Mouse (Mus musculus): ENCODE results near the gene Ltbp4.

The Ltbp4 gene

GRCm38 (mm10) chr7:27277191-27277590, 60.3 kb downstream of the Ltbp4 start:
- POLR2A ChIA-PET = interaction anchor here (0.8 to 3.2 kb wide), 14 partner anchors 7 to 120 kb away, joined by 3 to 22 read pairs (median 7); partner anchors contain the start of genes BC024978 (in 2 of the 4), Numbl (in 2 of the 4) and Snrpa (in 2 of the 4)
- CTCF ChIA-PET = interaction anchor here (0.5 to 3.2 kb wide), 22 partner anchors 8 to 1181 kb away, joined by 3 to 24 read pairs (median 6); partner anchors contain the start of genes Coq8b (in 1 of the 4), Itpkc (in 1 of the 4) and Numbl (in 1 of the 4)

GRCm38 (mm10) chr7:27276021-27276420, 61.5 kb downstream of the Ltbp4 start:
- CTCF ChIA-PET = interaction anchor here (0.5 to 3.2 kb wide), 35 partner anchors 9 to 494 kb away, joined by 3 to 40 read pairs (median 4); partner anchors contain the start of genes Coq8b (in 1 of the 4), Itpkc (in 1 of the 4) and Numbl (in 1 of the 4)
- POLR2A ChIA-PET = interaction anchor here (0.6 to 3.2 kb wide), 37 partner anchors 9 to 231 kb away, joined by 3 to 30 read pairs (median 5); partner anchors contain the start of genes BC024978 (in 3 of the 4), Numbl (in 3 of the 4), Snrpa (in 3 of the 4) and Coq8b (in 2 of the 4)

GRCm38 (mm10) chr7:27274916-27275315, 62.6 kb downstream of the Ltbp4 start:
- ChIA-PET POLR2A (interaction anchor here in 3 of 4 experiments (1.2 to 3.2 kb wide), 13 partner anchors 9 to 317 kb away, joined by 3 to 30 read pairs (median 10); partner anchors contain the start of genes Numbl (in 2 of the 3), Coq8b (in 1 of the 3), Rab4b (in 1 of the 3) and Sertad1 (in 1 of the 3)), CTCF (interaction anchor here in 3 of 4 experiments (0.6 to 3.2 kb wide), 10 partner anchors 10 to 145 kb away, joined by 3 to 40 read pairs (median 7); partner anchors contain the start of genes Coq8b (in 1 of the 3) and Numbl (in 1 of the 3))

- ChIA-PET POLR2A (interaction anchor here in 3 of 4 experiments (0.6 to 3.0 kb wide), 15 partner anchors 8 to 560 kb away, joined by 3 to 18 read pairs (median 5); partner anchors contain the start of genes BC024978 (in 2 of the 3), Snrpa (in 2 of the 3), Numbl (in 1 of the 3) and Sertad1 (in 1 of the 3)), CTCF (interaction anchor here (0.5 to 2.0 kb wide), 37 partner anchors 9 to 1881 kb away, joined by 3 to 23 read pairs (median 4); partner anchors contain the start of genes Numbl (in 2 of the 4), Rab4b (in 2 of the 4) and Coq8b (in 1 of the 4))
These were observed 63.6 kb downstream of the Ltbp4 start for GRCm38 (mm10) chr7:27273739-27274351.

GRCm38 (mm10) chr7:27271423-27271822, 66.1 kb downstream of the Ltbp4 start:
- ChIA-PET POLR2A (interaction anchor here in 3 of 4 experiments (0.6 to 4.1 kb wide), 14 partner anchors 10 to 302 kb away, joined by 3 to 20 read pairs (median 4); partner anchors contain the start of genes Numbl (in 2 of the 3), Snrpa (in 2 of the 3), BC024978 (in 1 of the 3) and Blvrb (in 1 of the 3)), CTCF (interaction anchor here in 3 of 4 experiments (0.6 to 5.6 kb wide), 17 partner anchors 9 to 248 kb away, joined by 3 to 31 read pairs (median 4); partner anchors contain the start of gene Numbl (in 2 of the 3))

- CTCF ChIA-PET = interaction anchor here in 3 of 4 experiments (0.6 to 5.6 kb wide), 9 partner anchors 10 to 142 kb away, joined by 3 to 31 read pairs (median 6); no protein-coding TSS in a partner anchor
These were observed 70.9 kb downstream of the Ltbp4 start for GRCm38 (mm10) chr7:27266515-27267128.

GRCm38 (mm10) chr7:27264761-27265160, 72.7 kb downstream of the Ltbp4 start:
- ChIA-PET POLR2A (interaction anchor here in 2 of 4 experiments (1.0 to 6.9 kb wide), 11 partner anchors 8 to 208 kb away, joined by 3 to 66 read pairs (median 4); partner anchors contain the start of genes BC024978 (in 1 of the 2), Itpkc (in 1 of the 2), Numbl (in 1 of the 2) and Snrpa (in 1 of the 2)), CTCF (interaction anchor here (0.6 to 2.8 kb wide), 9 partner anchors 9 to 133 kb away, joined by 3 to 9 read pairs (median 5); no protein-coding TSS in a partner anchor)

More at GRCm38 (mm10) chr7:27266515-27267128, 70.9 kb downstream of the Ltbp4 start:
- POLR2A ChIA-PET = interaction anchor here in 3 of 4 experiments (0.6 to 6.9 kb wide), 30 partner anchors 8 to 1512 kb away, joined by 3 to 66 read pairs (median 6); partner anchors contain the start of genes BC024978 (in 2 of the 3), Coq8b (in 2 of the 3), Egln2 (in 2 of the 3) and Numbl (in 2 of the 3)

- CTCF ChIA-PET = interaction anchor here in 1 of 4 experiments (0.7 kb wide), 1 partner anchor 10 kb away, joined by 3 read pairs; no protein-coding TSS in a partner anchor
- POLR2A ChIA-PET = interaction anchor here in 2 of 4 experiments (0.8 to 2.2 kb wide), 4 partner anchors 9 to 29 kb away, joined by 3 to 7 read pairs (median 4); partner anchors contain the start of gene Coq8b (in 2 of the 2)
These were observed 75.6 kb downstream of the Ltbp4 start for GRCm38 (mm10) chr7:27261888-27262287.

- POLR2A ChIA-PET = interaction anchor here in 1 of 4 experiments (2.2 to 6.8 kb wide), 2 partner anchors 24 to 28 kb away, joined by 5 to 46 read pairs; partner anchors contain the start of gene Coq8b
- CTCF ChIA-PET = no interaction called here
These were observed 76.6 kb downstream of the Ltbp4 start for GRCm38 (mm10) chr7:27260856-27261255.

GRCm38 (mm10) chr7:27259771-27260170, 77.7 kb downstream of the Ltbp4 start:
- ChIA-PET CTCF (interaction anchor here (0.6 to 8.9 kb wide), 8 partner anchors 10 to 473 kb away, joined by 3 to 85 read pairs (median 4); no protein-coding TSS in a partner anchor), POLR2A (interaction anchor here (1.0 to 6.8 kb wide), 18 partner anchors 7 to 138 kb away, joined by 3 to 66 read pairs (median 3); partner anchors contain the start of gene Coq8b (in 1 of the 4))

GRCm38 (mm10) chr7:27259271-27259721, 78.2 kb downstream of the Ltbp4 start:
- ChIA-PET POLR2A (interaction anchor here (0.5 to 6.8 kb wide), 39 partner anchors 8 to 174 kb away, joined by 3 to 66 read pairs (median 4); partner anchors contain the start of genes BC024978 (in 2 of the 4), Coq8b (in 2 of the 4), Shkbp1 (in 2 of the 4) and Snrpa (in 2 of the 4)), CTCF (interaction anchor here (0.5 to 8.9 kb wide), 14 partner anchors 11 to 473 kb away, joined by 3 to 85 read pairs (median 4); partner anchors contain the start of genes Coq8b (in 1 of the 4) and Rab4b (in 1 of the 4))

GRCm38 (mm10) chr7:27258205-27258899, 79.1 kb downstream of the Ltbp4 start, which contains the start of gene Numbl:
Numbl (plus strand) TSS chr7:27258433.
- POLR2A ChIA-PET = interaction anchor here (0.5 to 6.8 kb wide), 74 partner anchors 9 to 1118 kb away, joined by 3 to 66 read pairs (median 4); partner anchors contain the start of genes BC024978 (in 3 of the 4), Coq8b (in 3 of the 4), Snrpa (in 3 of the 4) and Egln2 (in 2 of the 4)
- CTCF ChIA-PET = interaction anchor here in 3 of 4 experiments (0.5 to 8.9 kb wide), 24 partner anchors 11 to 1608 kb away, joined by 3 to 85 read pairs (median 6); partner anchors contain the start of genes Rab4b (in 2 of the 3) and Coq8b (in 1 of the 3)

- POLR2A ChIA-PET = interaction anchor here (0.6 to 6.8 kb wide), 74 partner anchors 9 to 1897 kb away, joined by 3 to 66 read pairs (median 5); partner anchors contain the start of genes BC024978 (in 3 of the 4), Coq8b (in 3 of the 4), Snrpa (in 3 of the 4) and Egln2 (in 2 of the 4)
These were observed 79.7 kb downstream of the Ltbp4 start for GRCm38 (mm10) chr7:27257852-27258204.

GRCm38 (mm10) chr7:27257046-27257851, 80.2 kb downstream of the Ltbp4 start:
- ChIA-PET POLR2A (interaction anchor here (0.5 to 6.8 kb wide), 84 partner anchors 8 to 1898 kb away, joined by 3 to 66 read pairs (median 4); partner anchors contain the start of genes BC024978 (in 3 of the 4), Coq8b (in 3 of the 4), Snrpa (in 3 of the 4) and Egln2 (in 2 of the 4)), CTCF (interaction anchor here (0.5 to 8.9 kb wide), 36 partner anchors 10 to 1606 kb away, joined by 3 to 85 read pairs (median 4); partner anchors contain the start of genes Coq8b (in 3 of the 4), Rab4b (in 2 of the 4) and Sertad1 (in 1 of the 4))

More at GRCm38 (mm10) chr7:27257852-27258204, 79.7 kb downstream of the Ltbp4 start:
- CTCF ChIA-PET = interaction anchor here in 3 of 4 experiments (0.5 to 8.9 kb wide), 25 partner anchors 11 to 1607 kb away, joined by 3 to 85 read pairs (median 6); partner anchors contain the start of genes Coq8b (in 2 of the 3), Rab4b (in 2 of the 3) and Sertad1 (in 1 of the 3)

Data from embryonic stem cell, embryonic (primary cell).